Mouse (Mus musculus) heart, embryonic 16.5 days (tissue): ENCODE measurements around the gene B3gat2. TPM values are rescaled to one million over a fixed set of nuclear protein-coding genes. Genes with fewer than 3 reads are reported as not detected.

Source experiments
- ATAC-seq: fragments of 200-750 bp; cut with Nextera tagmentation; replicated peaks from 2 replicates; pipeline ENCODE4 v1.8.0; 2017; ENCODE audit warnings: moderate number of reproducible peaks; ENCODE audit not compliant: insufficient read depth, low FRiP score; ENCODE audit errors: extremely low read depth
- H3K27ac ChIP-seq: fragments of 300-500 bp; sonication (generic); 2 replicates; pipeline ENCODE4 v1.5.1; 2014; ENCODE audit warnings: mild to moderate bottlenecking, low read length, control low read depth, moderate library complexity
- H3K27me3 ChIP-seq: fragments of 300-500 bp; sonication (generic); 2 replicates; pipeline ENCODE4 v1.6.1; 2014; ENCODE audit warnings: low read length, mixed read lengths; ENCODE audit not compliant: control insufficient read depth, insufficient read depth
- H3K36me3 ChIP-seq: fragments of 300-500 bp; sonication (generic); 2 replicates; pipeline ENCODE4 v1.6.1; 2014; ENCODE audit not compliant: control insufficient read depth, insufficient read depth
- H3K4me1 ChIP-seq: fragments of 300-500 bp; sonication (generic); 2 replicates; pipeline ENCODE4 v1.6.1; 2014; ENCODE audit warnings: low read length, mixed read lengths; ENCODE audit not compliant: control insufficient read depth, insufficient read depth
- H3K4me2 ChIP-seq: fragments of 300-500 bp; sonication (generic); 2 replicates; pipeline ENCODE4 v1.6.1; 2014; ENCODE audit warnings: low read depth, mild to moderate bottlenecking, control low read depth, low read length
- H3K4me3 ChIP-seq: fragments of 300-500 bp; sonication (generic); 2 replicates; pipeline ENCODE4 v1.5.1; 2014; ENCODE audit warnings: mild to moderate bottlenecking, control low read depth, low read length
- H3K9ac ChIP-seq: fragments of 300-500 bp; sonication (generic); 2 replicates; pipeline ENCODE4 v1.6.1; 2014; ENCODE audit warnings: low read length, control low read depth
- H3K9me3 ChIP-seq: fragments of 300-500 bp; sonication (generic); replicated peaks from 2 replicates; pipeline ENCODE4 v1.6.1; 2016; ENCODE audit warnings: low read length; ENCODE audit not compliant: control insufficient read depth
- WGBS: fragments of 180-500 bp; shearing (Covaris S2); extraction: QIAGEN DNeasy Blood & Tissue Kit; methylation state at CpG from one replicate; pipeline ENCODE4 v1.1.7; 2014; 5-methylcytosine and 5-hydroxymethylcytosine counted together
- polyA plus RNA-seq: library from polyadenylated mRNA; unstranded; fragments of >200 nt; fragmentation: Nextera tagmentation; extraction: Ambion mirVana; gene quantifications from 2 replicates; pipeline ENCODE4 v1.2.1, GENCODE M21; 2015

The B3gat2 gene
- polyA plus RNA-seq, 1 experiment from 2014 or later, result 0.50 TPM

DNA sequence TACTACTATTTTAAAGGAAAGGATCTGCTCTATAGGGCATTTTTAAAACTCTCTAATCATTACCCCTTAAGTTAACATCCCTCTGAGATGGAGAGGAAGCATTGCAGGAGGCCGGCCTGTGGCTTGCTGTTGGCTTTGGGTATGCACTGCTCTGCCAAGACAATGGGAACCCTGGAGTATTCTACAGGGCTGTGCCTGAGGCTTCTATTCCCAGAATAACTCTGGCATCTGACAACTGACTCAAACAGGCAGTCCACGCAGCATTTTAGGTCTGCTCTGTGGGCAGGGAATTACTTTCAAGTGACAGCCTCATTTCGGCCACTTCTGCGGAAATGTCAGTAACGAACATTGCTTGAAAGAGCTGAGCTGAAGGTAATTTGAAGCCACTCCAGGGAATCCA is 60.1 kb downstream of the B3gat2 start:
- no peak overlapping the region for H3K27ac ChIP-seq
- ATAC-seq, result no peak
- H3K4me2 ChIP-seq, result no peak overlapping the region
- H3K9me3 ChIP-seq, result no peaks in the 10 kb centered on the region
- no peaks in the 10 kb centered on the region for H3K4me1 ChIP-seq
- no peaks in the 10 kb centered on the region for H3K27me3 ChIP-seq
- no peak overlapping the region for H3K9ac ChIP-seq
- no peaks in the 10 kb centered on the region for H3K36me3 ChIP-seq
- 63% methylated on average over 5 of the region's 5 CpGs for WGBS
- no peak overlapping the region for H3K4me3 ChIP-seq

DNA sequence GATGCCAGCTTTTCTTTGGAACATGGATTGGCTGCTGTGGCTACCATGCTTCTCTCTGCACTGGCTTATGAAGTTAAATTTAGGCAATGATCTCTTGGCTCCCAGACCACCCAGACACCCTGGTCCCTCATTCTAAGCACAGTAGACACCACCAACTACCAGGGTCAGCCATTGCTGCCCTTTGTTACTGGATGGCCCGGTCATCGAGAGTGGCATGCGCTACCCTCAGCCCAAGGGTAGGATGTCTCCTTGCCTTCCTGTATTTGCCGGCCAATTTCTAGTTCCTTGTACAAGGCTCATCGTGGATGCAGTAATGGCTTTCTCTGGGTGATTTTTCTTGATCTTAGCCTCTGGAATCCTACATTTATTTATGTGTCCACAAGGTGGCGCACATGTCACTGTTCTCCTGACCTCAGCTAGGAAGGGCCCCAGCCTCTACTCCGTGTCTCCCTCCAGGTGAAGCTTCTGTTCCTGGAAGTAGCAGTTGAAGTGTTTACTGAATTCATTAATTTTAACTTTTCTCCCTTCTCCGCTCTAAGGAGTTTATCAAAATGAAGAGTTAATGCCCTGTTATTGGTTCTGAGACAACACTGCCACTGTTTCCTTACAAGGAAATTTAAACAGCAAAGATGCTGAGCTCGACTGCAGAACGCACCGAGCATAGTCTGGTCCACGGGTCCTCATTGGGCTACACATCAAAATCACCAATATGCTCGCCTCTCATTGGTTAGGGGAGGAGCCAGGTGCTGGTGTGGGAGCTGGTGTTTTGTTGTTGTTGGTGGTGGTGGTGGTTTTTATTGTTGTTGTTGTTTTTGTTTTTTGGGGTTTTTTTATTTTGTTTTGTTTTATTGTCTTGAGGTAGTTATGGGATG is 65.6 kb downstream of the B3gat2 start:
- 35% methylated on average over 13 of the region's 13 CpGs for WGBS
- no peak for ATAC-seq

DNA sequence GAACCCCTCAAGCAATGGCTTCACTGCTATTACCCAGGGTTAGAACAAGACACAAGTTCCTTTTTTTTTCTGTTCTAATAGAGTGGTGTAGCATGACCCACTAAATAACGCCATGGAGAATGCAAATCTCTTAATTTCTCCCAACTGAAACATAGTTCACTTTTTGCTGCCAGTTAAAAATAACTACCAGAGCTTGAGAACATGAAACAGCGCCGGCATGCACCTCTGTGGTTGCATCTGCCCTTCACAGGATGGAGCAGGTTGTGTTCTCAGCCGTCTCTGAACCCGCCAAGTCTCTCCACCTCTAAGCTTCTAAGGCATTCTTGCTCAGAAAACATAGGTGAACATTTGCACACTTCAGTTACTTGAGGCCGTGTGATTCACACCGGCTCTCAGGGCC is 72.7 kb downstream of the B3gat2 start:
- H3K4me2 ChIP-seq, result no peak overlapping the region

More for the DNA sequence above, 65.6 kb downstream of the B3gat2 start:
- Histone ChIP-seq H3K4me1 (no peaks in the 10 kb centered on the region), H3K27me3 (no peaks in the 10 kb centered on the region), H3K4me3 (no peak overlapping the region), H3K4me2 (no peak overlapping the region), H3K9me3 (no peaks in the 10 kb centered on the region), H3K36me3 (no peaks in the 10 kb centered on the region), H3K9ac (no peak overlapping the region), H3K27ac (no peak overlapping the region)

DNA sequence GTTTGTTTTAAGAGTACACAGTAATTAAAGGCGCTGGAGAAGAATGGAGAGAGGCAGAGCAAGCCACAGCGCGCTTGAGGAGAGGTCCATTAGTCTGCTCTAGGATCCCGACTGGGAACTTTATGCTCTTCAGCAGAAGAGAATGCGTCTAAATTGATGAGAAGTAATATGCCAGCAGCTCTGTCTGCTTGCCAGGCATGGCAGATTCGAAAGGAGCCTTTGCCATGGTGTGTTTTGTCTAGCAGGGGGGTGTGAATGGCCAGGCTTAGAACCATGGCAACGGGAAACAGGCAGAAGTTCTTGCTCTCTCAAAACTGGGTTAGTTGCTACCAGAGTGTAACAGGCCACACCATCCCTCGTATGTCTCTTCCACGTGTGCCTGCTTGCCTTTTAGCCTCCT is 73.3 kb downstream of the B3gat2 start:
- 74% methylated on average over 9 of the region's 9 CpGs for WGBS
- Histone ChIP-seq H3K36me3 (no peaks in the 10 kb centered on the region), H3K9ac (no peak overlapping the region), H3K4me3 (no peak overlapping the region), H3K4me2 (no peak overlapping the region), H3K27me3 (no peaks in the 10 kb centered on the region), H3K9me3 (no peaks in the 10 kb centered on the region), H3K27ac (no peak overlapping the region), H3K4me1 (no peaks in the 10 kb centered on the region)
- ATAC-seq, result no peak

More for the DNA sequence above, 72.7 kb downstream of the B3gat2 start:
- Histone ChIP-seq H3K27me3 (no peaks in the 10 kb centered on the region), H3K4me3 (no peak overlapping the region), H3K9ac (no peak overlapping the region), H3K9me3 (no peaks in the 10 kb centered on the region), H3K4me1 (no peaks in the 10 kb centered on the region), H3K27ac (no peak overlapping the region), H3K36me3 (no peaks in the 10 kb centered on the region)
- 74% methylated on average over 7 of the region's 7 CpGs for WGBS
- ATAC-seq, result no peak

DNA sequence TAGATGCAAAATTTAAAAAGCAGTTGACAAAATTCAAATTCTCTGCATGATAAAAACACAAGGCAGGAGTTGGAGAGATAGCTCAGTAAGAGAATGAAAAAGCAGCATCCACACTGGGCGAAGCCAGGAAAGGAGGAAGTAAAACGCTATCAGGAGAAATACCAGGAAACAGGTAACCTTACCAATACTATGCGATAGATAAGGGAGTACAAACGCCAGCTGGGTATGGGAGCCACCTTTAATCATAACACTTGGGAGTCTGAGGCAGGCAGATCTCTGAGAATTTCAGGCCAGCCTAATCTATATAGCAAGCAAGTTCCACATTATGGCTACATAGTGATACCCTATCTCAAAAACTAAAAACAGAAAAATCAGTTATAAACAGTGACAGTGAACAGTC is 75.1 kb downstream of the B3gat2 start:
- no peak overlapping the region for H3K4me3 ChIP-seq
- H3K9me3 ChIP-seq, result no peaks in the 10 kb centered on the region
- WGBS, result 75% methylated on average over 4 of the region's 4 CpGs
- no peak overlapping the region for H3K4me2 ChIP-seq
- ATAC-seq, result no peak
- no peak overlapping the region for H3K27ac ChIP-seq
- H3K36me3 ChIP-seq, result no peaks in the 10 kb centered on the region
- H3K27me3 ChIP-seq, result no peaks in the 10 kb centered on the region
- no peaks in the 10 kb centered on the region for H3K4me1 ChIP-seq
- H3K9ac ChIP-seq, result no peak overlapping the region

DNA sequence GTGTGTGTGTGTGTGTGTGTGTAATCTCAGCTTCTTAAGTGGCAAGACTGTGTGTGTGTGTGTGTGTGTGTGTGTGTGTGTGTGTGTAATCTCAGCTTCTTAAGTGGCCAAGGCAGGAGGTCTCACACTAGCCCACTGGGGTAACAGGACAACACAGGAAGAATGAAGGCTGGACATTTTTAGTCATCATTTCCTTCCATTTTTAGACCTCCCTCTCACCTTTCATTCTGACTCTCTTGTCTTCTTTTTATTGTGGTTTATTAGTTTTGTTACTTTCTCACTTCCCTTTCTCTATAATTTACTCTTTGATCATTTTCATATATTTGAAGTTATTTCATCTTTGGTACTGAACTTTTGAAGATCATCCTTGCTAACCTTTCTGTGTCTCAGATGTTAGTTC is 79.4 kb downstream of the B3gat2 start:
- Histone ChIP-seq H3K27ac (no peak overlapping the region), H3K9me3 (no peaks in the 10 kb centered on the region), H3K9ac (no peak overlapping the region), H3K4me3 (no peak overlapping the region), H3K36me3 (peaks cover 6% of the 10 kb centered on the region), H3K27me3 (no peaks in the 10 kb centered on the region), H3K4me1 (no peaks in the 10 kb centered on the region), H3K4me2 (no peak overlapping the region)
- no peak for ATAC-seq

DNA sequence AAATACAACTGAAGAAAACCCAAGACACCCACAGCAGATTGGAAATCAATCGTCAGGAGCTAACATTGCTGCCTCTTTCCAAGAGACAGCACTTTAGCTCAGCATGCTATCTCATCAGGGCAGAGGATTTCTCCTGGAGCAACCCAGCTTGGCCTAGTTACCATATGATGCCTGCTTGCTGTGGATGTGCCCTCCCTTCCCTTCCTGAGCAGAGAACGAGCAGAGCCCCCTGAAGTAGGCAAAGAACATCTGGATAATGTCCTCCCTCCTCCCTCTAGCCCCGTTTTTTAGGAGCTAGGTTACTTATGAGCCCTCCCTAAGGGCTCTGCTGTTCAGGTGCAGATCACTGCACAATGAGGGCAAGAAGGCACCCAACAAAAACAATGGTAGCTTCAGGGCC is 81.1 kb downstream of the B3gat2 start:
- Histone ChIP-seq H3K27me3 (no peaks in the 10 kb centered on the region), H3K9me3 (no peaks in the 10 kb centered on the region), H3K4me2 (no peak overlapping the region), H3K36me3 (peaks cover 16% of the 10 kb centered on the region), H3K27ac (no peak overlapping the region), H3K9ac (no peak overlapping the region), H3K4me3 (no peak overlapping the region), H3K4me1 (no peaks in the 10 kb centered on the region)
- 73% methylated on average over 3 of the region's 3 CpGs for WGBS
- ATAC-seq, result no peak

DNA sequence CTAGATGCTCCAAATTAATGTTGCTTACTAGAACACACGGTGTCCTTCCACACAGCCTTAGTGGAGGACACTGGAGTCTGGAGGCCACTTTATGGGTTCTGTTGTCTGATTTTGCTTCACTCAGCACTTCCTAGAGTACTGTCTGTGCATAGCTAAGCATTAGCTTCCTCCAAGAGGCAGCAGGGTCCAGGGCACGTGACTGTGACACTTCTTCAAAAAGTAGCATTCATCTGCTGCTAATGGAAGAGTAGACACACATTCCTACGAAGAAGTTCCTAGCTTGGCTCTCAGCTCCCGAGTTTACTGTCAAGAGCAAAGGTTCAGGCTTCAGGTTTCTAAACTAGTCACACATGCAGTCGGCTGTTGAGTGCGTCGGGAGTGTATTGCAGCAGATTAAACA is 82.2 kb downstream of the B3gat2 start:
- H3K4me2 ChIP-seq, result no peak overlapping the region
- no peaks in the 10 kb centered on the region for H3K4me1 ChIP-seq
- 74% methylated on average over 7 of the region's 7 CpGs for WGBS
- H3K4me3 ChIP-seq, result no peak overlapping the region
- no peak for ATAC-seq
- H3K27ac ChIP-seq, result no peak overlapping the region
- H3K9me3 ChIP-seq, result no peaks in the 10 kb centered on the region
- H3K36me3 ChIP-seq, result peaks cover 26% of the 10 kb centered on the region
- no peak overlapping the region for H3K9ac ChIP-seq
- H3K27me3 ChIP-seq, result no peaks in the 10 kb centered on the region

DNA sequence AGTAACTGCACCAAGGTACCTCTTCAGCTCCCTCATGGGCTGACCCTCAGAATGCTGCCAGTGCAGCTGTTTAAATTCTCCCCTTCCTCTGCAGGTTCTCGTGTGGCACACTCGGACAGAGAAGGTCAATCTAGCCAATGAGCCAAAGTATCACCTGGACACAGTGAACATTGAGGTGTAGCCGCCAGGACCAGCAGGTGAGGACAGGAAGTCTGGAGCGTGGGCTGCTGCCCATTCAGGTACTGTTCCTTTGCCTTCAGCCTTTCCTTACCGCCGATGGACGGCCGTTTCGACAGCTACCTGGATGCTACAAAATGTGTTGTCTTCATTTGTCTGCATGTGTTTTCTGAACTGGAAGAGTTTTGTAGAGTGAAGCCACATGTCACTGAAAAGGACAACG is 83.5 kb downstream of the B3gat2 start:
- no peak overlapping the region for H3K27ac ChIP-seq
- H3K4me1 ChIP-seq, result no peaks in the 10 kb centered on the region
- H3K36me3 ChIP-seq, result peaks cover 31% of the 10 kb centered on the region
- no peaks in the 10 kb centered on the region for H3K9me3 ChIP-seq
- ATAC-seq, result no peak
- H3K9ac ChIP-seq, result no peak overlapping the region
- H3K4me3 ChIP-seq, result no peak overlapping the region
- WGBS, result 95% methylated on average over 10 of the region's 10 CpGs
- H3K4me2 ChIP-seq, result no peak overlapping the region
- H3K27me3 ChIP-seq, result no peaks in the 10 kb centered on the region
